Mouse (Mus musculus) heart, postnatal 4 days (tissue): ENCODE measurements around the gene Gmfb. TPM values are rescaled to one million over a fixed set of nuclear protein-coding genes. Genes with fewer than 3 reads are reported as not detected.

Source experiments
- total RNA-seq, 2 experiments: library from RNA; stranded (reverse); gene quantifications; 2 replicates each; pipeline ENCODE4 v1.2.3; 2021

Gmfb gene
- total RNA-seq, 2 experiments from 2014 or later = 53.6 to 54.1 TPM

Other genes with a start within 250 kb of the Gmfb start
- gene Cdkn3, start 61.7 kb downstream of the Gmfb start, total RNA-seq = 10 to 100 TPM; 25.0 to 30.7 TPM
- gene Cnih1, start 33.8 kb downstream of the Gmfb start, total RNA-seq = 10 to 100 TPM; 78.8 to 81.1 TPM
- 10 to 100 TPM; 26.4 to 26.8 TPM for gene Cgrrf1, start 9.9 kb upstream of the Gmfb start, total RNA-seq
- 10 to 100 TPM; 76.5 to 84.4 TPM for gene Samd4, start 60.6 kb upstream of the Gmfb start, total RNA-seq